Mouse (Mus musculus) limb, embryonic 11.5 days (tissue): ENCODE data around the gene R3hcc1l. TPM values are rescaled to one million over a fixed set of nuclear protein-coding genes. Genes with fewer than 3 reads are reported as not detected.

Experiments used
- ATAC-seq: fragments of 200-750 bp; cut with Nextera tagmentation; 2 replicates; pipeline ENCODE4 v1.8.0; 2017; ENCODE audit warnings: low read depth; ENCODE audit not compliant: insufficient number of reproducible peaks, low FRiP score, low TSS enrichment
- DNase-seq: peaks from one replicate; pipeline ENCODE4 v3.0.0-alpha.2; 2015; ENCODE audit warnings: low spot score
- H3K27ac ChIP-seq: fragments of 300-500 bp; sonication (generic); replicated peaks from 2 replicates; pipeline ENCODE4 v1.5.1; 2014; ENCODE audit warnings: low read depth, mild to moderate bottlenecking, low read length
- H3K27me3 ChIP-seq: fragments of 300-500 bp; sonication (generic); 2 replicates; pipeline ENCODE4 v1.6.1; 2014; ENCODE audit warnings: mild to moderate bottlenecking, low read length, mixed read lengths; ENCODE audit not compliant: control insufficient read depth, insufficient read depth
- H3K36me3 ChIP-seq: fragments of 300-500 bp; sonication (generic); 2 replicates; pipeline ENCODE4 v1.6.1; 2014; ENCODE audit warnings: mild to moderate bottlenecking, low read length, moderate library complexity, mixed read lengths; ENCODE audit not compliant: control insufficient read depth, insufficient read depth
- H3K4me1 ChIP-seq: fragments of 300-500 bp; sonication (generic); 2 replicates; pipeline ENCODE4 v1.6.1; 2014; ENCODE audit warnings: low read length, mixed read lengths; ENCODE audit not compliant: control insufficient read depth, insufficient read depth
- H3K4me2 ChIP-seq: fragments of 300-500 bp; sonication (generic); 2 replicates; pipeline ENCODE4 v1.6.1; 2014; ENCODE audit warnings: low read depth, mild to moderate bottlenecking, moderate library complexity; ENCODE audit not compliant: severe bottlenecking
- H3K4me3 ChIP-seq: fragments of 300-500 bp; sonication (generic); 2 replicates; pipeline ENCODE4 v1.5.1; 2014; ENCODE audit warnings: low read depth, low read length
- H3K9ac ChIP-seq: fragments of 300-500 bp; sonication (generic); 2 replicates; pipeline ENCODE4 v1.6.1; 2014; ENCODE audit warnings: mild to moderate bottlenecking, low read length
- H3K9me3 ChIP-seq: fragments of 300-500 bp; sonication (generic); 2 replicates; pipeline ENCODE4 v1.6.1; 2016; ENCODE audit warnings: low read length; ENCODE audit not compliant: control insufficient read depth
- WGBS: fragments of 180-500 bp; shearing (Covaris S2); extraction: QIAGEN DNeasy Blood & Tissue Kit; methylation state at CpG from one replicate; pipeline ENCODE4 v1.1.7; 2014; 5-methylcytosine and 5-hydroxymethylcytosine counted together
- polyA plus RNA-seq: library from polyadenylated mRNA; unstranded; fragments of >200 nt; fragmentation: Nextera tagmentation; extraction: Ambion mirVana; gene quantifications from 2 replicates; pipeline ENCODE4 v1.2.1, GENCODE M21; 2014

Gene R3hcc1l
- polyA plus RNA-seq, 1 experiment from 2014 or later, result 24.2 TPM

DNA sequence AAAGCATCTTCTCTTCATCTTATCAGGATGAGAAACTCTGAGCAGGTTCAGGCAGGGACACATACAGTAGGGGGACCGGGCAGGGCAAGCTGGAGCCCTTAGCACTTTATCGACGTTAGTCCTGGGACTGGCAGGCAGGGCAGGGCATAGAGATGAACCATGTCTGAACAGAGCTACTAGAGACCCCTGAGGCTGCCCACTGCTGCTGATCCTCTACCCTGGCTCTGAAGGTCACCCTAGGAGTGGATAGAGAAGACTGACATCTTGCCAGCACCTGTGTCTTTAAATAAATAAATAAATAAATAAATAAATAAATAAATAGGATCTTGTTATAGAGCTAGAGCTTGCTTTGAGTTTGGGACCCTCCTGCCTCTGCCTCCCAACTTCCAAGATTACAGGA is 91.2 kb downstream of the R3hcc1l start:
- Histone ChIP-seq H3K9ac (no peak overlapping the region), H3K27me3 (peaks cover 7% of the 10 kb centered on the region; the same call in 1 of the 2 replicates), H3K27ac (no peak overlapping the region), H3K4me2 (no peak overlapping the region), H3K4me1 (peaks cover 8% of the 10 kb centered on the region), H3K36me3 (no peaks in the 10 kb centered on the region), H3K9me3 (no peaks in the 10 kb centered on the region), H3K4me3 (no peak overlapping the region)
- WGBS, result 95% methylated on average over 3 of the region's 3 CpGs
- DNase-seq (no peak), ATAC-seq (no peak)

DNA sequence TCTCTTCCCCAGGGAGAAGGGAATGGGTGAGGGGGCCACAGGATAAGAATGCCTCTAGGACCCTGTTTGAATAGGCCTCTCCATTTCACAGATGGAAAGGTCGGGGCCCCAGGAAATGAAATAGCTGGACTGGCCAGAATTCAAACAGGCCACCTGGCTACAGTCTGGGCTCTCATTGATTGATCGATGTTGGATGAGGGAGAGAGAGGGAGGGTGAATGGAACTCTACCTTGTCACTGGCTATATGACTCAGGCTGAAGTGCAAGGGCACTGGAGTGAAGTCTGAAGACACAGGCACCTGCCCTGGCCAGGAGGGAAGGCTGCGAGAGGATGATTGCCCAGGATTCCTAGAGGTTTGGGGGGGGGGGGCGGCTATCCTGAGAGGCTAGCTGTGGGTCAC is 93.2 kb downstream of the R3hcc1l start:
- Histone ChIP-seq H3K27ac (no peak overlapping the region), H3K36me3 (no peaks in the 10 kb centered on the region), H3K9me3 (no peaks in the 10 kb centered on the region), H3K27me3 (peaks cover 7% of the 10 kb centered on the region; the same call in 1 of the 2 replicates), H3K4me1 (peaks cover 8% of the 10 kb centered on the region), H3K4me3 (no peak overlapping the region), H3K9ac (no peak overlapping the region), H3K4me2 (no peak overlapping the region)
- ATAC-seq (no peak), DNase-seq (no peak)
- 72% methylated on average over 3 of the region's 4 CpGs for WGBS

DNA sequence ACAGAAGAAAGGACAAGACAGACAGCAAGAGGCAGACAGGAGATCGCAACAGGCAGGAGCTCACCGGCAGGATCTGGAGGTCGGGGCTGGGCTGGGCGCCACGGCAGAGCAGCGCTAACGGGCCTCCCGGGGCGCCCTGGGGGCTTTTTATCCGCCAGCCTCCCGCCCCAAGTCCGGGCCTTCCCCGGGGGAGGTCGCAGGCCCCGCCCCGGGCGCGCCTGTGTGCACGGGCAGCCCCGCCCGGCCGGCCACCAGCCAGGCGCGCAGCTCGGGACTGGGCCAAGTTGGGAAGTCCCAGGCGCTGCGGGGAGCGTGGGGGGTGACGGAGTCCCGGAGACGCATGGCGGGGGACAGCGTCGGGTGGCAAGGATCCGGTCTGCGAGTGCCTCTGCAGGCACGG is 94.1 kb downstream of the R3hcc1l start, which contains the start of gene Loxl4:
Gene Loxl4 (minus strand): TSS at position 160 of the 400 bp plus-strand sequence.
- Histone ChIP-seq H3K27ac (no peak within 1 kb of the TSS), H3K27me3 (peaks cover 7% of the 10 kb centered on the region; the same call in 1 of the 2 replicates), H3K4me3 (peak within 1 kb of the TSS; percentile 29), H3K4me1 (peaks cover 8% of the 10 kb centered on the region), H3K9ac (peak within 1 kb of the TSS; percentile 43), H3K4me2 (peak within 1 kb of the TSS; percentile 73), H3K9me3 (no peaks in the 10 kb centered on the region), H3K36me3 (no peaks in the 10 kb centered on the region)
- DNase-seq (no peak), ATAC-seq (no peak)
- WGBS, result under 1% methylated on average over 34 of the region's 37 CpGs

DNA sequence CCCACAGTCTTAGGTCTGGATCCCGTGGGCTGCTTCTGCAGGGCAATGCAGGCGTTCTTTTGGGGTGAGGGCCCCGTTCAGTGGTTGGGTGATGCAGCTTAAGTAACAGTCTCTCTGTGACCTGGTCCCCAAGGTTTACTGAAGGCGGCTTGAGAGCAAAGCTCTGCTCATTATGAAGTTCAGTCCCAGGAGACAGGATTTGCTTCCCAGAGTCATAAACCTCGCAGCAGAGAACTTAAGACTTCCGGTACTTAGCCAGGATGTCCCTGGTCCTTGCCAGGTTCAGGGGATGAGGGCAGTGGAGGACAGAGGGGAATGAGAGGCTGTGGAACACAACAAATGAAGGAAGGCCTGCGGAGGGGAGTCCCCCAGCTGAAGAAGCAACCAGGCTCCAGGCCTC is 94.6 kb downstream of the R3hcc1l start:
- no peak overlapping the region for H3K27ac ChIP-seq
- peak overlapping the region; percentile 73 for H3K4me2 ChIP-seq
- H3K9ac ChIP-seq, result no peak overlapping the region
- DNase-seq (peak; percentile 27), ATAC-seq (no peak)
- no peaks in the 10 kb centered on the region for H3K9me3 ChIP-seq
- H3K27me3 ChIP-seq, result peaks cover 7% of the 10 kb centered on the region; the same call in 1 of the 2 replicates
- H3K4me3 ChIP-seq, result peak overlapping the region; percentile 29; the same call in 1 of the 2 replicates
- WGBS, result 8% methylated on average over 7 of the region's 7 CpGs
- no peaks in the 10 kb centered on the region for H3K36me3 ChIP-seq
- peaks cover 8% of the 10 kb centered on the region for H3K4me1 ChIP-seq

DNA sequence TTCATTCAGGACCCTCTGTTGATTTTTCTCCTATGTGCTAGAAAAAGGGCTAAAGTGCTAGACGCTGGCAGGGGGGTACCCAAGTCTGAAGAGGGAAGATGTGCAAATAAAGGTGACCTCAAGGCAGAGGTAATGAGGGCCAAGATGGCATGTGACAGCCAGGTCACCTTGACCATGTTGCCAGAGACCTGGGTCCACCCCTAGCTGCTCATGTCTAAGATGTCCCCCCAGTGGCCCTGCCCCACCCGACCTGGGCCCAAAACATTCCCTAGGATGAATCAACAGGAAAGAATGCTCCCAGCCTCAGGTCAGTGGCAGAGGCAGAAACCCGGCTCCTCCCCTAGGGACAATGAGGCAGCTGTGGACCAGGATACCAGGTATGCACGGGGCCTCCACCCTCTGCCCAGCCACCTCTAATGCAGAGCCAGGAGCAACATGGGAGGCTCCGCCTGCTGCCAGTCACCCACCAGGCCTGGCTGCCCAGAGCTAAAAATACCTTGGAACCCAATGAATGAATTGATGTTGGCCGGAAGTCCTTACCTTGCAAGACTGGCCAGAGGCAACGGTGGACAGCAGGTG is 95.2 kb downstream of the R3hcc1l start:
- DNase-seq, result no peak
- Histone ChIP-seq H3K4me3 (no peak overlapping the region), H3K9me3 (no peaks in the 10 kb centered on the region), H3K4me2 (no peak overlapping the region), H3K9ac (no peak overlapping the region), H3K36me3 (no peaks in the 10 kb centered on the region), H3K27me3 (peaks cover 7% of the 10 kb centered on the region; the same call in 1 of the 2 replicates), H3K4me1 (peaks cover 8% of the 10 kb centered on the region), H3K27ac (no peak overlapping the region)
- ATAC-seq, result no peak
- WGBS, result 69% methylated on average over 7 of the region's 7 CpGs

DNA sequence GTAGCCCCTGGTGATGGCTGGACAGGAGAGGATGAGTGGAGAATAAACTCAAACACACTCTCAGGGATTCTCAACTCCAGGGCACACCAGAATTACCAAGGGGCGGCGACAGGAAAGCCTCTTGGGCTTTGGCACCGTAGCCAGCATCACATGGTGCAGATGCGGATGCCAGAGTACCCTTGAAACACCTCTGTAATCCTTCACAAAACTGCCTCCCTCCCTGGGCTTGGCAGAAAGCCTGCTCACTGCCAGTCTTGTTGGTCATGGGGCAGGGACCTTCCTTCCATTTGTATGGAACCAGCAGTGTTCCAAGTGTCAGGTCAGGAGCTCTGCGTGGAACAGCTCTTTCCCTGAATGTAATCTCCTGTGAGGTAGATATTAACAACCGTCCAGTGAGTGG is 109.5 kb downstream of the R3hcc1l start:
- no peak overlapping the region for H3K4me3 ChIP-seq
- H3K9ac ChIP-seq, result no peak overlapping the region
- no peak overlapping the region for H3K27ac ChIP-seq
- no peak overlapping the region for H3K4me2 ChIP-seq
- H3K36me3 ChIP-seq, result no peaks in the 10 kb centered on the region
- no peak for DNase-seq
- no peaks in the 10 kb centered on the region for H3K4me1 ChIP-seq
- H3K27me3 ChIP-seq, result no peaks in the 10 kb centered on the region
- no peaks in the 10 kb centered on the region for H3K9me3 ChIP-seq
- 86% methylated on average over 6 of the region's 6 CpGs for WGBS
- no peak for ATAC-seq

DNA sequence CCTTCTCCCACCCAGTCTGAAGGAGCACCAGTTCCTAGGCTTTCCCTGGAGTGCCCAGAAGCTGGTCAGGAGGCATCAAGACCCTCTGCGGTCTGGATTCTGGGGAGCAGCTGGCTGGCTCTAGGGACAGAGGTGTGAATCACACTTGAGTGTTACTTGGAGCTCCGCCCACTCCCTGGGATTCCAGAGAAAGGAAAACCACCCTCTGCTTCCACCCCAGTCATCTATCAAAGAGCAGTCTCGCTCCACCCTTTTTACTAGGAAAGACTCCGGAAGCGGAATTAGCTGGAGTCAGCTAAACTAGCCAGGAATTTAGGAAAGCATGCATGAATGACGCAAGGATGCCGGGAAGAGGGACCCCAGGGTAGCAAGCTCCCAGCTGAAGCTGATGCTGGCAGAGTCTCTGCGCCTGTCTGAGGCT is 113.0 kb downstream of the R3hcc1l start:
- H3K9ac ChIP-seq, result no peak overlapping the region
- WGBS, result 4% methylated on average over 8 of the region's 8 CpGs
- H3K27ac ChIP-seq, result no peak overlapping the region
- H3K36me3 ChIP-seq, result no peaks in the 10 kb centered on the region
- DNase-seq, result peak; percentile 37
- no peak for ATAC-seq
- H3K27me3 ChIP-seq, result no peaks in the 10 kb centered on the region
- H3K4me3 ChIP-seq, result no peak overlapping the region
- H3K4me2 ChIP-seq, result peak overlapping the region; percentile 20; the same call in 1 of the 2 replicates
- no peaks in the 10 kb centered on the region for H3K9me3 ChIP-seq
- H3K4me1 ChIP-seq, result no peaks in the 10 kb centered on the region

DNA sequence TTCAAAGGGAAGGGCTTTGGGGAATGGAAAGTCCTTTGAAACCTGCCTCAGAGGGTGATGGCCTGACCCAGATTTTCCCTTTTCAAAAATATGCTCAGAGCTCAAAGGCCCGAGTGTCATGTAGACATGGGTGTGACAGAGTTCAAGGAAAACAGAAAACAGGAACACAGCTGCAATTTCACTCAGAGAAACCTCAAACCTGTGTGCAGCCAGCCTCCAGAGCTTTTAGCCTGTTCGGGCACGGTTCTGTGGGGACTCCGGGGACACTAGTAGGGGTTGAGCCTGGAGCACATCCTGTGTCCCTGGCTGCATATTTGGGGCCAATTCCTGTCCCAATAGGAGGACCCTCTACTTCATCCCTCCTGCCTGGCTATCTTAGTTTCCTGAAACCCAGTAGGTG is 113.7 kb downstream of the R3hcc1l start:
- no peak for DNase-seq
- H3K9ac ChIP-seq, result no peak overlapping the region
- no peak overlapping the region for H3K4me2 ChIP-seq
- H3K4me3 ChIP-seq, result no peak overlapping the region
- H3K36me3 ChIP-seq, result no peaks in the 10 kb centered on the region
- H3K27me3 ChIP-seq, result no peaks in the 10 kb centered on the region
- WGBS, result 73% methylated on average over 4 of the region's 4 CpGs
- no peaks in the 10 kb centered on the region for H3K4me1 ChIP-seq
- no peak overlapping the region for H3K27ac ChIP-seq
- no peaks in the 10 kb centered on the region for H3K9me3 ChIP-seq
- no peak for ATAC-seq

DNA sequence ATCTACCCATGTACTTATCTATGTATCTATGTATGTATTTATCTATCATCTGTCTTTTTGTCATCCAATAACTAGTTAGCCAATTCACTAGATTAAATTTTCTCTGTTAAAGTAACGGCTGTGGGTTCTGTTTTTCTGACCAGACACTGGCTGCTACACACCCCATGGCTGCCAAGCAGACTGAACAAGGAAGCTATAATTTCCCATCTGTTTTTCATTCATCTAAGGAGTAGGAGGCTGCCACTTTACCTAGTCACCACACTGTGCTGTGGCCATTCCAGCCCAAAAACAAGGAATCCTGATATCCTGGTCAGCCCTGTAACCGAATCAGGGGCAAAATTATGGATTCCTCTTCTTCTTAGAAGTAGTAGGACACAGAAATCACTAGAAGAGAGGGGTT is 115.1 kb downstream of the R3hcc1l start:
- H3K4me3 ChIP-seq, result no peak overlapping the region
- no peak overlapping the region for H3K9ac ChIP-seq
- no peaks in the 10 kb centered on the region for H3K27me3 ChIP-seq
- H3K27ac ChIP-seq, result no peak overlapping the region
- no peak overlapping the region for H3K4me2 ChIP-seq
- H3K9me3 ChIP-seq, result no peaks in the 10 kb centered on the region
- H3K4me1 ChIP-seq, result peaks cover 1% of the 10 kb centered on the region; the same call in 1 of the 2 replicates
- DNase-seq (no peak), ATAC-seq (no peak)
- 52% methylated on average over 2 of the region's 2 CpGs for WGBS
- no peaks in the 10 kb centered on the region for H3K36me3 ChIP-seq
